Mouse (Mus musculus) adrenal gland, postnatal 10 days (tissue): Measurements from ENCODE around the gene Cacna1d. TPM values are rescaled to one million over a fixed set of nuclear protein-coding genes. Genes with fewer than 3 reads are reported as not detected.

Source experiments
- DNase-seq: peaks from one replicate; pipeline ENCODE4 v3.0.0; 2021; ENCODE audit warnings: mixed read lengths
- total RNA-seq, 2 experiments: library from RNA; stranded (reverse); gene quantifications; 2 replicates each; pipeline ENCODE4 v1.2.3; 2021

The Cacna1d gene
- total RNA-seq, 2 experiments from 2014 or later, result 11.5 to 17.3 TPM

DNA sequence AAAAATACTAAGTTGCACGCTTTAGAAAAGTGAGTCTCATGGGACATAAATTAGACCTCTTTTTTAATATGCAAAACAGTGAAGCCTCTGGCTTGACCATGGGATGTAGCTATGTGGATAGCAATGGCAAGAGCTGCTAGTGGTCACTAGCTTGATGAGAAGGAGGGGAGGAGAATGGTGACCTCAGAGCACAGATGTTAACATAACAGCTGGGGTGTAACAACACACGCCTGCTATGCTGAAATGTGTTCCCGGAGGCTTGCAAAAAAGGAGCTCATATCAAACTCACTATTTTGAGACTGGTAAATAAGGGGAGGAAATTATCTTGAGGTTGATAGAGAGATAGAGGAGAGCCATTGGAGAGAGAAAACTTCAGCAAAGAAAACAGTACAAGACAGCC, 32.4 kb downstream of the Cacna1d start:
- no peak for DNase-seq

DNA sequence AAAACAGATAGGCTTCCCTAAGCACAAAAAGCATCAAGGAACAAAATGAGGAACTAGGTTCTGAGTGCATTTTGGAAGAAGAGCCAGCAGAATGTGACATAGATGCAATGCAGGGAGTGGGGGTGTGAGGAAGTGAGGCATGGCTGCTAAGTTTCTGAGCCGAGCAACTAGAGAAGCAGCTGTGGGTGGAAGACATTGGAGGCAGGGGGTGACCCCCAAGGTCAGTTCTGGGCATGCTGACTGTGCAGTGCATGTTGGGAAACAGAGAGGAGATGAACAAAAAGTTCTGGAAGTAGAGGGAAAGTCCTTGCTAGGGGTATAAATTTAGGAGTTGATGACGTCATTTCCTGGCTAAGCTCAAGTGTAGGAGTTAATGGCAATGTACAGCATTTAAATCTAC, 33.4 kb downstream of the Cacna1d start:
- peak; percentile 15 for DNase-seq

DNA sequence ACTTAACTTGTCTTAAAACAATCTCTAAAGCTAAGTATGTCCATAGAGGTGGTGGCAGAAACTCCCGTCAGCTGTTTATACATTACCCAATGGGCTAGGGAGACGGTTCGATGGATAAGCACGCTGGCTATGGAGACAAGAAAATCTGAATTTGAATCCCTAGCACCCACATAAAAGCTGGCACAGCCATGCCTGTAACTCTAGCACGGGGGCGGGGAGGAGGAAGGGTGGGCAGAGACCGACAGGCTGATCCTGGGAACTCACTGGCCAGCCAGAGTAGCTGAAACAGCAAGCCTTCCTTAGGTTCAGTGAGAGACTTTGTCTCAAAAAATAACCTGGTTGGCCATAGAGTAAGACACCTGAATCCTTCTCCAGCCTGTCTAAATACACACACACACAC, 33.8 kb downstream of the Cacna1d start:
- DNase-seq, result no peak

DNA sequence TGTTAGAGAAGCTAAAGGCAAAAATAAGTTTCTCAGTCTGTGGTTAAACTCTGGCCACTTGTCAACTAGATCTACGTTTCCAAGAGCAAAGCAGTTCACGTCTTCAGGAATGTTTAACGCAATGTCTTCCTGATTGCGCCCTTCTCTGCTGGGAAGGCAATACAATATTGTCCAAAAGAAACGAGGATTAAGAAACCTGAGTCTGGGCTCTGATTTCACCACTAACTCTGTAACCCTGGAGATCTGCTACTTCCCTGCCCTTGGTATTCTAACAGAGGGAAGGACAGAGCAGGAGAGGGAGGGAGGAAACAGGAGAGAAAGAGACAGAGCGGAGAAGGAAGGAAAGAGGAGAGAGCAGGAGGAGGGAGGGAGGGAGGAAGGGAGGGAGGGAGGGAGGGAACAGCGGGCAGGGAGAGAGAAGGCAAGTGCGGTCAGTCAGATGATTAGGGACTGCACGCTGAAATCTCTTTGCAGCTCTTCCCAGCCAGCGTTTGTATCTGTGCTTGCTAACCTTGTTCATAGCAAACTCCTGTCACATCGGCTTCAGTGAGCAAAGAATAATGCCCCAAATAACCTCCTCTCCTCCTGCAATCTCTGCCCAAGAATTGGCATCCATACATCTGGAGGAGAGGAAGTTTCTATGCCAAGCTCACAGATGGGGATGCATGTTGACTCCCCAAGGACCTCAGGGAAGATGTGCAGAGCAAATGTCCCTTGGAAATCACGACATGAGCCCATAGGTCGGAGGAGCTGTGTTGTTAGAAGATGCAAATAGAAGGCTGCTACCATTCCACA, 35.3 kb downstream of the Cacna1d start:
- peak; percentile 17 for DNase-seq

DNA sequence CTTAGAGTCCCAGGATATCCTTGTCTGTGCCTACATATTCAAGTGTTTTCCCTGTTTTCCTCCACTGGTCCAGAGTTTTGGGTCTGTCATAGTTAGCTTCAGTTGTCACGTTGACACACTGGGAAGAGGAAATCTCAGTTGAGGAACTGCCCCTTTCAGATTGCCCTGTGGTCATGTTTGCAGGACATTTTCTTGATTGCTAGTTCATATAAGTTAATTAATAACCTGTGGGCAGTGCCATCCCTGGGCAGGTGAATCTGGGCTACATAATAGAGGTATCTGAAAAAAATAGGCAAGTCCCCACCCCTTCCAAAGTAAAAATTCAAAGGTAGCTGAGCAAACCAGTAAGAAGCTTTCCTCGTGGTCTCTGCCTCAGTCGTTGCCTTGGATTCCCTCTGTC, 51.3 kb downstream of the Cacna1d start:
- DNase-seq, result no peak

DNA sequence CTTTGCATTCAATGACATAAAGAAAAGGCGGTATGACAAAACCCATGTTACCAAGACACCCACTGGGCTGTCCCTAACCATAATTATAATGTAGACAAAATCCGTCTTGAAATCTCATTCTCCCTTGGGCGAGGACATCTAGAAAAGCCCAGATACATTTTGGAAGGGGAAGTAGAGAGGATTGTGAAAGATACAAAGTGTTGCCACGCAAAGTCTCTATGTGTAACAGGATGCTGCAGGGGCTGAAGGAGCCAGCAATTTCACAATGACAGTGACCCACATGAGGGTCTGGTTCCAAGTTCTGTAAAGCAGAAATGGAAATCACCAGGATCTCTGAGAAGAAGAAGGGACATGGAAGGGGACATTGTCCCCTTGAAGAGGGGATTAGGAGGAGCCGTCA, 55.9 kb downstream of the Cacna1d start:
- DNase-seq, result no peak

DNA sequence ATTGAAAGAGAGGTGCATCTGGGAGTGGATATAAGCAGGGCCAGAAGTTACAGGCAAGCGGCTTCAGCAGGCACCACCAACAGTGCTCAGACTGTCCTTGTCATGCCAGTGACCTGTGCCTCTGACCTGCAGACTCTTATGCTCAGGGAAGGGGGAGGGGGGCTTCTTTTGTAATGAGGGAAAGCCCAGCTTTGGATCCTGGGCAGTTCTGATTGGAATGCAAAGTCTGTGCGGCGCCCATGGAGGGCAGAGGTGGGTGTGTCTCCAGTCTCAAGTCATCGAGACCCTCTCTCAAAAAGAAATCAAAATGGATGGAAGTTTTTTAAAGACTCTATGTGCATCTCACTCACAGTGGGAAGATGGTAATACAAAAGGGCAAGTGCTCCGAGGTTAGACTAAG, 60.8 kb downstream of the Cacna1d start:
- DNase-seq, result no peak

DNA sequence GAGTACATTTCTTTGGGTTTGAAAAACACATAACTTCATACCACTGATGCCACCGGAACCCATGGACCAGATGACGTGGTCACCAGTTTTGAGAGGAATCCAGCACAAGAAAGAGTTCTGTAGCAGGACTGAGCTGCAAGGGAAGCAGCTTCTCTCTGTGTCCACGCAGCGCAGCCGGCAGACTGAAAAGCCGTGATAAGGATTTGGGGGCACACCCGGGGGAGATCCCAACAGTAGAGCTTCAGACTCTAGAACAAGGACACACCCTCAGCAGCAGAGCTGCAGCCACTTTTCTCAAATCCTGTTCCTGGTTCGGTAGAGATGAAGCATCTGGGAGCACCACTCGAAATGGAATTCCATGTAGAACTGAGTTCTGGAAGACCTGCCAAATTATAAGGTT, 61.2 kb downstream of the Cacna1d start:
- DNase-seq, result no peak

DNA sequence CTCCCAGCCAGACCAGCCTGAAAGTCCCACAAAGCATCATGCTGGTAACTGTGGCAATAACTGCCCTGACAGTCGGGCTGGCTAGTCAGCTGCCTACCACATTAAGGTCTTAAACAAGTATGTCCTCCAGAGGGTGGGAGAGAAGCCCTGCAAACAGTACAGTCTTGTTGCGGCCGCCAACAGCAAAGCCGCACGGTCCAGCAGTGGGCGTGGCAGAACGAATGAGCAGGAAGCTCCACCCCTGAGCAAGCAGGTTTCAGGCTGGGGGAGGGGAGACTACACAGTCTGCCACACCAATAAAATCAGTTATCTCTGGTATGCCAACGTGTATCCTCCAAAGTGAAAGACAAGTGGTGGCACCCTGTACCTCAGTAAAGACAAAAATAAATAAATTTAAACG, 61.6 kb downstream of the Cacna1d start:
- DNase-seq, result no peak

DNA sequence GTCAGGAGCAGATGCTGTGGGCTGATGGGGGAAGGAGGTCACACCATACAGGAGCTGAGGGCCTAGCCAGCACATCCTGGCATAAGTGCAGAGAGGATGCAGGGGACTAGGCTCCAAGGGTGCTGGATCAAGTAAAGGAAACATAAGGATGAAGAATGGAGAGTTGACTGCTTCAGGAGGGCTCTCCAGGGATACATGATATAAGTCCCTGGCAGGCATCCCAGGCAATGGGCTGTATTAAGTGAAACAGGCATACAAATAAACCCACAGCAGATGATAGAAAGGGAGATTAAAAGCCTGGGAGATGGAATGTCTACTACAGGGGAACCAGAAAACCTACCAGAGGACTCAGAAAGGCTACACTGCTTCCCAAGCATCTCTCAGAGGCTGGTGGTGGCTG, 62.5 kb downstream of the Cacna1d start:
- no peak for DNase-seq

DNA sequence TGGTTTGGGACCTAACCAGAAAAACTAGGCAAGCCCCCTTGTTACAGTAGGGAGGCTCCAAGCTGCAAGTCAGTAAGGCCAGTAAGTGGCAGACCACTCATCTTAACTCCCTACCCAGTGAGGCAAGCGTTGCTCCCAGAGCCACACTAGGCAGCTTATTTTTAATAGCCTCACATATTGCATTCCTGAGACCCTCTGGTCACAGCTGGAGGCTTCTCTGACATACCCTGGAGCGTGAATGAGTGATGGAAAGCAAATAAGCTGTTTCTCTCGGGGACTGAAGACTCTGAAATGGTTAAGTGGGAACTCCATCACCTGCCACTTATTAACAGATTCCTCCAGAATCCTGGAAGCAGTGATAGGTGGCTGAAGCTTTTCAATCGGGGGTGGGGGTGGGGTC, 65.4 kb downstream of the Cacna1d start:
- no peak for DNase-seq

DNA sequence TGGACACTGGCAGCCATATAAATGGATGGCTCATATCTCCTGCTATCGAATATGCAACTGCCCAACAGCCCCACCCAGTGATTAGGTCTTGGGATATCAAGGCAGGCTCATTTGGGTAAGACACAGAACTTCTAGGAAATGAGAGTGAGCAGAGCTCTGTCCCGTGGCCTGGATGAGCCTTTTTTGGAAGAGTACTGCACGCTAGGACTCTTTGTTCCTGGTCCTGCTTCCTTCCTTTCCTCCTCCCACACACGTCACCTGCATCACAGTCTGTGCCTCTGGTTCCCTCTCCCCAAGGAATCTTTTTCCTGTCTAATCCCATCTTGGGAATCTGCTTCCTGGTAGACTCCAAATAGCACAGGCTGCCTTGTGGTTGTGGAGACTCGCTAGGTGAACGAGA, 66.1 kb downstream of the Cacna1d start:
- DNase-seq, result no peak

DNA sequence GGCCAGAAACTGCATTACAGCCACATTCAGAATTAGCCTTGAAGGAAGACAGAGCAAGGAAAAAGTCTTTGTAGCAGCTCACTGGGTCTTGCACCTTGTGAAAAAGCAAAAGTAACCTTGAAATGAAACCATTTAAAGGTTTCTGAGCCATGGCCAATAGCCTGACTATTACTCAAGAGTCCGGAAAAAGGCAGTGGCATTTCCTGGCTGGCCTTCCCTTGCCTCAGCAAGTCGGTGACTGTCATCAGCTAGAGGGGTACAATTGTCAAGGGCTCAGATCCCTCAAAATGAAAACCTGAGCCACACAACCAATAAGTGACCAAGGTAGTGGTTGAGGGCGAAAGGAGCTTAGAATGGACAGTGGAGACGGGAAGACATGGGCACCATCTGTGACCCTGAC, 66.6 kb downstream of the Cacna1d start:
- peak; percentile 19 for DNase-seq

DNA sequence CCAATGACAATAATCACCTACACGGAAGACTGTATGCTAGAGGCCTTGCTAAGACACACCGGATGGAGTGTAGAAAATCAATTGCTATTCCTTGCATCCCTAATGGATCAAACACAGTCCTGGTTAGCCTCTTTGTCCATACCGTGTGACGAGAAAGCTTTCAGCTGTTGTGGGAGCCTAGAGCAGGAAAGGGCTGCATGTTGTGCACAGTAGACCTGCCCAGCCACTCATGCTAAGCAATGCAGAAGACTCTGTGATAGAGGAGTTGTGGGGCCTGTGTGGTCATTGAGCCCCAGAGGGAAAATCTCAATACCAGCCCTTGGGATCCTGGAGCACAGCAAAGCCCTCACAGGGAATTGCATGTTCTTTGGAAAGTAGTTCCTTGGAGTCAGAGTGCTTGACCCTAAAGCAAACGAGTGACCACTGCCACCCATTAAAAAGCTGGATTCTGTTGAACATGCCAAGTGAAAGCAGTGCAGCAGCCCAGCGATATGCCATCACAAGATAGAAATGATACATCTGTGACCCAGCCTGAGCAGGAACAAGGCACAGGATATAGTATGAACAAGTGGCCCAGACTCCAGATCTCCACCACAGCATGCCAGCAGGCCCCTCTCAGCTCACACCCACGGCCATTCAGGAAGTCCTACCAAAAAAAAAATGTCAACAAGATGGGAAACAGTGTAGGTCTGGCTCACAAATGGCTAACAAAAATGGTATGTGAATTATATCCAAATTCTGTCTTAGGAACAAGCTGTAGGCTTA, 68.7 kb downstream of the Cacna1d start:
- DNase-seq, result no peak

DNA sequence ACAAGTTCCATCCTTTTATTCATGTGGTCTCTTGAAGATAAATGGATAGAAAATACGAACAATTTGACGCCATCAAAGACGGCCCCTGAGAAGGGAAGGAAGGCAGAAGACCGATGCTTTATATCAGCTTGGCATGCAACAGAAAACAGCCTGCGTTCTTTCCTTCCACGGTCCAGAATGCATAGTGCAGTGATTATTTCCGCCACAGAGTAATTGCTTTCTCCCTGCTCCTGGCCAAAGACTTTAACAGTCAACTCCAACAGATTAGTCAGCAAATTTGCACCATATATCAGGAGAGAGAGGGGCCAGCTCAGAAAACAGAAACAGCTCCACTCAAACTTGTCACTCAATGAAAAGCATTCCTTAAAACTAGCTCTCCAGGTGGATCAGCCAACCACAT, 71.8 kb downstream of the Cacna1d start:
- no peak for DNase-seq

DNA sequence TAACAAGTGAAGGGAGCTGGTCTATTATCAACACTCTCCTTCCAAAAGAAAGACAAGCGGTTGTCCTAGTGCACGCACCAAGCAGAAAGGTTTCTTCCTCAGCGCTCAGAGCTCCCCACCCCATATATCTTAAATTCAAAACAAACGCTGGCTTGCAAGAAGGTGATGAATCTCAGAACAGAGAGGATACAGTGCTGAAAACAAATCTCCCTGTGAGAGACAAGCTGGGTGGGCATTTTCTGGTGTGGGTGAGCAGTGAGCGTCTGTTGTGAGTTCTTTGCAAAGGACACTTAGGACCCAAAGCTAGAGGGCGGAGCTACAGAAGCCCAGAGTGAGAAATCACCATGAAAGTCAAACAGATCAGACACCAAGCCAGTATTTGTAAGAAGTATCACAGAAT, 72.2 kb downstream of the Cacna1d start:
- DNase-seq, result no peak

DNA sequence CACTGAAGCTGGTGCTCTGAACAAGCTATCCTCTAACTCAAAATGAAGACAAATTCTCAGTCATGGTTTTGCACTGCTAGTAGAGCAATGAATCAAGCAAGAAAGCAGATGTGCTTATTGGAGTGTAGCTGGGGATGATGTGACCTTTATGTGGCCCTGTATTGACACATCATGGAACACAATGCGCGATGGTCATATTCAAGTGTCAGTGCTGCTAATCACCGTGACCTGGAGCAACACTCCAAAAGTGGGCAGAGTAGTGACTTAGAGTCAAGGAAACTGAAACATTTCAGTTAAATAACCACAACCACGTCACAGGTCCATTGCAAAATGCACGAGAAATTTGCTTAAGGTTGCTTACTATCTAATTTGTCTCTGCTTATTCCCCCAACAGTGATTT, 75.4 kb downstream of the Cacna1d start:
- no peak for DNase-seq

DNA sequence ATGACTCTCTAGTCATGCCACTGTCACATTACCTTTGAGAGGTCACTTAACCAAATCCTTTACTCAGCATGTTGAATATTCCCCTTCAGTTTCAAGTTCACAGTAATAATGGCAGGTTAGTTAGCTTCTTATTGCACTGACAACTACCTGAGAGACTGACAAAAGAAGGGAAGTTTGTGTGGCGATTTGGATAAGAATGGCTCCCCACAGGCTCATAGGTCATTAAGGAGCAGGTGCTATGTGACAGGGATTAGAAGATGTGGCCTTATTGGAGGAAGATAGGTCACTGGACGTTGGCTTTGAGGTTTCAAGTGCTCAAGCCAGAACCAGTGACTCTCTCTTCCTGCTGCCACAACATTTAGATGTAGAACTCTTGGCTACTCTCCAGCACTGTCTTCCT, 77.1 kb downstream of the Cacna1d start:
- DNase-seq, result no peak

DNA sequence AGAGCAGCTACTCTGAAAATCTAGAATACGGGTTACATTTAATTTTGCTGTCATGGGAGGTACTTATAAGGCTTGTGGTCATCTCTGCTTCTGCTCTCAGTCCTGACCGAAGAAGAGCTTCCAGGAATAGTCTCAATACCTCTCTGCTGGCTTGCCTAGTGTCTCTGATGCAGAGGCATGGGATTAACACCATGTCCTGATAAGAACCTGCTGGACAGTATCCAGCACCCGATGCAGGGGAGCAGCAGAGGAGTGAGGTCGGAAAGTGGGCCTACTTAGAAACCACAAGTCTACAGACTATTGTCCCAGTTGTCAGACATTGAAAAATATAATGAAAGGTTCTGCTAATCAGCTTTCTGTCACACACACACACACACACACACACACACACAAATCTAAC, 81.9 kb downstream of the Cacna1d start:
- DNase-seq, result no peak

DNA sequence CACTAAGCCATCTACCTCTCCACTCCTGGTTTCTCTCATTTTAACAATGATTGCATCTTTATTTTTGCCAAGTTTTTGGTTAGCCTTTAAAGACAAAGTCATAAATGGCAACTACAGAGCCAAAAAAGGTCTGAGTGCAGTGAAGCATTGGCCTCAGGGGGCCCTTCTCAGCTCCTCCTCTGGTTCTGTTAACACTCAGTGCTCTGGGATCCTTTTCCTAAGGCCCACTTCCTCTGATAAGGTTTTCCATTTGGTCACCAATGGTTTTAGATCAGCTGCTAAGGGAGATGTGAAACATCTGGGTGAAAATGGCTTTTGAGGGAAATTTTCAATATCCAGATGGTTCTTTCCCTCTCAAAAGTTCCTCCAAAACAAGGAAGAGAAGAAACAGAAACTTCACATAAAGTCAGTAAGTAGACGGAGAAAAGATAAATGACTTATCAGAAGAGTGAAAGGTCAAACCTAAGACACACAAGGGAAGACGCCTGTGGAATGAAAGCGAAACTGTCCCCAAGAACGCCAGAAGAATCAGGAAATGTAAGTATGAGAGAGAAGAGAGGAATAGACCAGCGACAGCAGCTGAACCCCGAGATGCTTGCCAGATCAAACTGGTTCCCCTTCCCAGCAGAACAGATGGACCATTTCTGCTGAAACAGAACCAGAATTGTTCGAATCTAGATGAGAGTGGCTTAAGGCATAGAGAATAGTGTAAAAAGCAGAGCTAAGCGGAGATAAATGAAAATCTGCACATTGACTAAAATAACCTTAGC, 85.6 kb downstream of the Cacna1d start:
- no peak for DNase-seq

DNA sequence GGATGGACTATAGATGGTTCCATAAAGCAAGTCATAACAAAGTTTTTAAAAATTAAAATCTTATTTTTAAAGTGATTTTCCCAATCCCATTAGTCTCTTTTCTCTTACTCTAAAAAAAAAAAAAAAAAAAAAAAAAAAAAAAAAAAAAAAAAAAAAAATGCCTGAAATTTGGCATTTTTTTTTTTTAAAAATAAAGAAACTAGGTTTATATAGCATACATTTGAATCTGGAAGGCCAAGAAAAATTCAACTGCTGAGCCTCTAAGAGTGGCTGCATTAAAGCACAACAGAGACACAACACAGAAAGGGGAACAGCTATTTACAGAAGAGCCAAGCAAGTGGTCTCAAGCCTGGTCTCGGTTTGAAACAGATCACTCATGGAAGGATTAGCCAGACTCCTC, 112.9 kb downstream of the Cacna1d start:
- no peak for DNase-seq

DNA sequence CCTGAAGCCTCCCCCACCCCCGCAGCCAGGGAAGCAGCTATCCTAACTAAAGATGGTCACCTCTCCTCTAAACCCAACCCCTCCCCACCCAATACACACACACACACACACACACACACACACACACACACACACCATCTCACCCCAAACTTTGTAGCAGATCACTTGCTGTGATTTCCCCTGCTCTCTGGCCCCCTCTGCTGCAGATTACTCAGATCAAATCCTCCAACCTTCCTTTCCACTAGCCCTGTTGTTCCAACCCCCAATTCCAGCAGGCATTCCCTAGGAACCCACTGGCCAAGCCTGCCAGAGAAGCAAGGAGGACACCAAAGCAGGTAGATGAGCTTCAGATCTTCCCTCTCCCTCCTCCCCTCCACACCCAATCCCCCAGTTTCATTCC, 118.4 kb downstream of the Cacna1d start:
- DNase-seq, result no peak

DNA sequence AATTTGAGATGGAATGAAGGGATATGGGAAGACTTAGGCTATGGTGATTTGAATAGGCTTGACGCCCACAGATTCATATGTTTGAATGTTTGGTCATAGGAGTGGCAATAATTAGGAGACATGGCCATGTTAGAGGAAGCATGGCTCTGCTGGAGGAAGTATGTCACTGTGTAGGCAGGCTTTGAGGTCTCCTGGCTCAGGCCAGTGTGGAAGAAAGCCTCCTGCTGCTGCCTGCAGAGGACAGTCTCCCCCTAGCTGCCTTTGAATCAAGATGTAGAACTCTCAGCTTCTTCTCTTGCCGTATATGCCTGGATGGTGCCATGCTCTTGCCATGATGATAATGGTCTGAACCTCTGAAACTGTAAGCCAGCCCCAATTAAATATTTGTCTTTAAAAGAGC, 120.2 kb downstream of the Cacna1d start:
- DNase-seq, result no peak
